Mouse (Mus musculus): Measurements from ENCODE around the gene Hsp90ab1. TPM values are rescaled to one million over a fixed set of nuclear protein-coding genes. Genes with fewer than 3 reads are reported as not detected.

The Hsp90ab1 gene
- total RNA-seq, 2 experiments from 2014 or later = 1,506 to 1,598 TPM

GRCm38 (mm10) chr17:45597787-45598186 is 24.7 kb upstream of the Hsp90ab1 start:
- no peak for DNase-seq (ENCODE audit: low spot score in 2 of 2)

GRCm38 (mm10) chr17:45596631-45597396 is 23.7 kb upstream of the Hsp90ab1 start:
- peak; percentile 53 to 69 for DNase-seq (ENCODE audit: low spot score in 2 of 2)

- DNase-seq (ENCODE audit: low spot score in 2 of 2) = no peak
Observed at GRCm38 (mm10) chr17:45595736-45596390, 22.8 kb upstream of the Hsp90ab1 start.

GRCm38 (mm10) chr17:45594881-45595735 is 22.0 kb upstream of the Hsp90ab1 start:
- peak in 1 of 2 experiments; percentile 44 for DNase-seq (ENCODE audit: low spot score in 2 of 2)

GRCm38 (mm10) chr17:45594195-45594594 is 21.1 kb upstream of the Hsp90ab1 start:
- no peak for DNase-seq (ENCODE audit: low spot score in 2 of 2)

- DNase-seq (ENCODE audit: low spot score in 2 of 2) = no peak
Observed at GRCm38 (mm10) chr17:45593479-45593878, 20.4 kb upstream of the Hsp90ab1 start.

GRCm38 (mm10) chr17:45592606-45593431 is 19.7 kb upstream of the Hsp90ab1 start:
- DNase-seq (ENCODE audit: low spot score in 2 of 2) = no peak

GRCm38 (mm10) chr17:45591701-45592605 is 18.9 kb upstream of the Hsp90ab1 start:
- DNase-seq (ENCODE audit: low spot score in 2 of 2) = no peak

- DNase-seq (ENCODE audit: low spot score in 2 of 2) = no peak
Observed at GRCm38 (mm10) chr17:45590410-45590809, 17.3 kb upstream of the Hsp90ab1 start.

GRCm38 (mm10) chr17:45589844-45590243 is 16.8 kb upstream of the Hsp90ab1 start:
- no peak for DNase-seq (ENCODE audit: low spot score in 2 of 2)

GRCm38 (mm10) chr17:45589236-45589635 is 16.2 kb upstream of the Hsp90ab1 start:
- no peak for DNase-seq (ENCODE audit: low spot score in 2 of 2)

GRCm38 (mm10) chr17:45588370-45588769 is 15.3 kb upstream of the Hsp90ab1 start:
- DNase-seq (ENCODE audit: low spot score in 2 of 2) = no peak

GRCm38 (mm10) chr17:45586449-45586837 is 13.4 kb upstream of the Hsp90ab1 start:
- DNase-seq (ENCODE audit: low spot score in 2 of 2) = no peak

GRCm38 (mm10) chr17:45585725-45586448 is 12.8 kb upstream of the Hsp90ab1 start:
- no peak for DNase-seq (ENCODE audit: low spot score in 2 of 2)

- DNase-seq (ENCODE audit: low spot score in 2 of 2) = peak; percentile 66 to 73
Observed at GRCm38 (mm10) chr17:45584939-45585678, 12.0 kb upstream of the Hsp90ab1 start.

- peak; percentile 46 to 61 for DNase-seq (ENCODE audit: low spot score in 2 of 2)
Observed at GRCm38 (mm10) chr17:45584096-45584896, 11.2 kb upstream of the Hsp90ab1 start.

GRCm38 (mm10) chr17:45582715-45583355 is 9.8 kb upstream of the Hsp90ab1 start:
- DNase-seq (ENCODE audit: low spot score in 2 of 2) = no peak

Data from left cerebral cortex, adult 18-20 months (tissue).